Mouse (Mus musculus) heart, adult 2 months (tissue): ENCODE data around the gene Adgrf5.

Source experiments
- CTCF ChIP-seq: fragments of 200-600 bp; IDR thresholded peaks from 2 replicates; pipeline ENCODE4 v1.8.1; 2022; ENCODE audit warnings: antibody characterized with exemption, mild to moderate bottlenecking, moderate library complexity
- EP300 ChIP-seq: fragments of 200-500 bp; IDR thresholded peaks from 2 replicates; pipeline ENCODE4 v1.6.1; 2011; ENCODE audit warnings: low read depth, low read length, control low read depth; ENCODE audit not compliant: insufficient read depth
- POLR2A ChIP-seq: fragments of 200-500 bp; IDR thresholded peaks from 2 replicates; pipeline ENCODE4 v1.6.1; 2011; ENCODE audit warnings: mild to moderate bottlenecking, low read depth, low read length, control low read depth; ENCODE audit not compliant: insufficient read depth

- TF ChIP-seq EP300 = no peak
- TF ChIP-seq CTCF = no peak
- TF ChIP-seq POLR2A = no peak
These were observed 142.3 kb downstream of the Adgrf5 start, which contains the start of gene Mep1a for GRCm38 (mm10) chr17:43502592-43502991.
